Mouse (Mus musculus): ENCODE data around the gene H2-DMb2.

DNA sequence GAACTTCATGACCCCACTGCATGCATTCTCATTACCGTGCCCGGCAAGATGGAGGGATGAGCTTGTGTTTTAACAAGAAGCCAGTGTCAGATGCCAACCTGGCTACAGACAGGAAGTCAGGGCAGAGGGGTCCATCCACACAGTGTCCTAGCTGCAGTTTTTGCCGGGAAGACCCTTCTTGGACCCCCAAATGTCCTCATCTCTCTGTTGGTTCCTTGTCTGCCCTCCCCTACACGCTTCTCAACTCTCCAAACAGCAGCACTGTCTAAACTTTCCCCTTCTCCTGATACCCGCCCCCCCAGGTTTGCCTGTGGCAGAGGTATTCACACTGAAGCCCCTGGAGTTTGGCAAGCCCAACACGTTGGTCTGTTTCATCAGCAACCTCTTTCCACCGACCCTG lies 5.5 kb upstream of the H2-DMb2 start:
- TF ChIP-seq CTCF (IDR thresholded peaks at IDR 0.05; ENCODE audit: low read depth, low read length) (no peak), POLR2A (IDR thresholded peaks at IDR 0.05; ENCODE audit: borderline replicate concordance, low read depth, low read length) (no peak)

All from bone marrow macrophage, adult 2 months (primary cell).